Mouse (Mus musculus) stomach, postnatal 0 days (tissue): ENCODE data around the gene Nuak2. TPM values are rescaled to one million over a fixed set of nuclear protein-coding genes. Genes with fewer than 3 reads are reported as not detected.

Experiments
- ATAC-seq: fragments of 200-750 bp; cut with Nextera tagmentation; 2 replicates; pipeline ENCODE4 v1.8.0; 2017; ENCODE audit not compliant: low FRiP score, low TSS enrichment
- DNase-seq: peaks from one replicate; pipeline ENCODE4 v3.0.0-alpha.2; 2016; ENCODE audit warnings: low spot score
- H3K27ac ChIP-seq: fragments of 300-500 bp; sonication (generic); replicated peaks from 2 replicates; pipeline ENCODE4 v1.5.1; 2014; ENCODE audit warnings: mild to moderate bottlenecking, control low read depth
- H3K27me3 ChIP-seq: fragments of 300-500 bp; sonication (generic); 2 replicates; pipeline ENCODE4 v1.6.1; 2014; ENCODE audit warnings: low read length; ENCODE audit not compliant: control insufficient read depth, insufficient read depth
- H3K36me3 ChIP-seq: fragments of 300-500 bp; sonication (generic); 2 replicates; pipeline ENCODE4 v1.6.1; 2014; ENCODE audit warnings: low read length, mixed read lengths; ENCODE audit not compliant: control insufficient read depth, insufficient read depth
- H3K4me1 ChIP-seq: fragments of 300-500 bp; sonication (generic); replicated peaks from 2 replicates; pipeline ENCODE4 v1.6.1; 2014; ENCODE audit warnings: antibody characterized with exemption; ENCODE audit not compliant: control insufficient read depth, insufficient read depth
- H3K4me2 ChIP-seq: fragments of 300-500 bp; sonication (generic); replicated peaks from 2 replicates; pipeline ENCODE4 v1.6.1; 2014; ENCODE audit warnings: low read depth, mild to moderate bottlenecking, control low read depth, moderate library complexity
- H3K4me3 ChIP-seq: fragments of 300-500 bp; sonication (generic); 2 replicates; pipeline ENCODE4 v1.5.1; 2014; ENCODE audit warnings: low read depth, low read length, control low read depth
- H3K9ac ChIP-seq: fragments of 300-500 bp; sonication (generic); 2 replicates; pipeline ENCODE4 v1.6.1; 2014; ENCODE audit warnings: mild to moderate bottlenecking, low read length, control low read depth, mixed read lengths
- H3K9me3 ChIP-seq: fragments of 300-500 bp; sonication (generic); 2 replicates; pipeline ENCODE4 v1.6.1; 2016; ENCODE audit warnings: low read length; ENCODE audit not compliant: control insufficient read depth
- CTCF ChIP-seq: IDR thresholded peaks from 2 replicates; pipeline ENCODE4 v1.5.1; 2016; ENCODE audit warnings: antibody characterized with exemption, low read depth, mild to moderate bottlenecking, moderate library complexity
- EP300 ChIP-seq: optimal IDR thresholded peaks from 2 replicates; pipeline ENCODE3; 2016; ENCODE audit warnings: antibody characterized with exemption
- WGBS: fragments of 180-500 bp; shearing (Covaris S2); extraction: QIAGEN DNeasy Blood & Tissue Kit; methylation state at CpG from one replicate; pipeline ENCODE4 v1.1.7; 2014; 5-methylcytosine and 5-hydroxymethylcytosine counted together
- polyA plus RNA-seq: library from polyadenylated mRNA; unstranded; fragments of >200 nt; fragmentation: Nextera tagmentation; extraction: Ambion mirVana; gene quantifications from 2 replicates; pipeline ENCODE4 v1.2.1, GENCODE M21; 2015

Gene Nuak2
- polyA plus RNA-seq = 4.5 and 6.2 TPM in 2 replicates

GRCm38 (mm10) chr1:132315889-132316624 is at the start of gene Nuak2:
Nuak2 (plus strand) TSS chr1:132316126.
- H3K4me1 ChIP-seq = 0 out of 2 replicates have a peak, but pooled peaks cover 2% of the 10 kb centered on the region
- TF ChIP-seq CTCF = no peak
- ATAC-seq (peak; percentile 76), DNase-seq (peak; percentile 84)
- H3K27ac ChIP-seq = peak within 1 kb of the TSS; percentile 53
- H3K4me2 ChIP-seq = peak within 1 kb of the TSS; percentile 90
- peak within 1 kb of the TSS; percentile 52 for H3K4me3 ChIP-seq
- H3K27me3 ChIP-seq = no peaks in the 10 kb centered on the region
- no peaks in the 10 kb centered on the region for H3K36me3 ChIP-seq
- H3K9me3 ChIP-seq = no peaks in the 10 kb centered on the region
- WGBS = 2% methylated on average over 66 of the region's 67 CpGs
- peak within 1 kb of the TSS; percentile 67 for H3K9ac ChIP-seq

- no peak overlapping the region for H3K9ac ChIP-seq
- no peak for DNase-seq
- no peak overlapping the region for H3K27ac ChIP-seq
- ATAC-seq = no peak
- 47% methylated on average over 8 of the region's 8 CpGs for WGBS
- no peaks in the 10 kb centered on the region for H3K9me3 ChIP-seq
- no peaks in the 10 kb centered on the region for H3K27me3 ChIP-seq
- H3K4me1 ChIP-seq = no peaks in the 10 kb centered on the region
- H3K4me3 ChIP-seq = no peak overlapping the region
- TF ChIP-seq EP300 (no peak), CTCF (no peak)
- no peaks in the 10 kb centered on the region for H3K36me3 ChIP-seq
- H3K4me2 ChIP-seq = no peak overlapping the region
Observed at GRCm38 (mm10) chr1:132266791-132267557, 49.0 kb upstream of the Nuak2 start.

GRCm38 (mm10) chr1:132267959-132268358 is 48.0 kb upstream of the Nuak2 start:
- H3K36me3 ChIP-seq = no peaks in the 10 kb centered on the region
- no peaks in the 10 kb centered on the region for H3K4me1 ChIP-seq
- TF ChIP-seq EP300 (no peak), CTCF (no peak)
- DNase-seq (no peak), ATAC-seq (no peak)
- H3K9me3 ChIP-seq = no peaks in the 10 kb centered on the region
- no peak overlapping the region for H3K4me2 ChIP-seq
- no peak overlapping the region for H3K9ac ChIP-seq
- H3K4me3 ChIP-seq = no peak overlapping the region
- H3K27ac ChIP-seq = no peak overlapping the region
- H3K27me3 ChIP-seq = no peaks in the 10 kb centered on the region
- WGBS = 56% methylated on average over 2 of the region's 2 CpGs

- H3K9me3 ChIP-seq = no peaks in the 10 kb centered on the region
- H3K4me3 ChIP-seq = no peak overlapping the region
- no peaks in the 10 kb centered on the region for H3K36me3 ChIP-seq
- no peak overlapping the region for H3K9ac ChIP-seq
- H3K27ac ChIP-seq = no peak overlapping the region
- no peak overlapping the region for H3K4me2 ChIP-seq
- no peaks in the 10 kb centered on the region for H3K27me3 ChIP-seq
- no peaks in the 10 kb centered on the region for H3K4me1 ChIP-seq
- DNase-seq (no peak), ATAC-seq (no peak)
- 72% methylated on average over 7 of the region's 7 CpGs for WGBS
- no peak for TF ChIP-seq CTCF
- no peak for TF ChIP-seq EP300
Observed at GRCm38 (mm10) chr1:132268418-132269060, 47.4 kb upstream of the Nuak2 start.

GRCm38 (mm10) chr1:132271237-132271636 is 44.7 kb upstream of the Nuak2 start:
- no peak for DNase-seq
- no peaks in the 10 kb centered on the region for H3K9me3 ChIP-seq
- no peak for TF ChIP-seq CTCF
- H3K27me3 ChIP-seq = no peaks in the 10 kb centered on the region
- WGBS = 75% methylated on average over 3 of the region's 3 CpGs
- no peak for ATAC-seq
- H3K4me2 ChIP-seq = no peak overlapping the region
- H3K27ac ChIP-seq = no peak overlapping the region
- H3K4me3 ChIP-seq = no peak overlapping the region
- H3K36me3 ChIP-seq = no peaks in the 10 kb centered on the region
- H3K4me1 ChIP-seq = no peaks in the 10 kb centered on the region
- no peak overlapping the region for H3K9ac ChIP-seq
